Comparison of ENCODE assay signal across 19 mouse cellular contexts in genomic region chr12:102598535-102598934, GRCm38 (mm10). TPM values are rescaled to one million over a fixed set of nuclear protein-coding genes. Genes with fewer than 3 reads are reported as not detected.
DNase-seq lines count a peak whose midpoint lies in the region; ATAC-seq and TF ChIP-seq lines count a peak whose summit lies in the region.
"Had no signal": no experiment of that assay in that cellular context is flagged by ENCODE, and none has a peak within 500 bp of the region (broad histone marks: within the 10 kb centered on the region; RNA-seq: fewer than 3 reads in every experiment).

No protein-coding gene starts in this region.

- peaks cover 17% of the 10 kb centered on the region; the same call in 1 of the 2 replicates for H3K4me1 ChIP-seq in hindbrain, postnatal 0 days (ENCODE audit: insufficient read depth, low read length)
- H3K4me1 ChIP-seq in hindbrain, embryonic 16.5 days (ENCODE audit: control insufficient read depth, insufficient read depth, low read depth, low read length): peaks cover 21% of the 10 kb centered on the region
- no peaks in the 10 kb centered on the region; a peak in 1 of 4 replicates for H3K4me1 ChIP-seq in liver, embryonic 14.5 days (replicated peaks; ENCODE audit: control insufficient read depth in 2 of 2, insufficient read depth in 2 of 2, low read length in 1 of 2)
- no peaks in the 10 kb centered on the region; the same call in 1 of the 2 replicates for H3K4me1 ChIP-seq in liver, embryonic 11.5 days (replicated peaks; ENCODE audit: control insufficient read depth, insufficient read depth, low read length)
- peaks cover 89% of the 10 kb centered on the region for H3K4me1 ChIP-seq in E14TG2a.4 (replicated peaks; ENCODE audit: low read depth, low read length)

- H3K4me3 ChIP-seq in hindbrain, postnatal 0 days (ENCODE audit: low read length): no peak overlapping the region
- no peak overlapping the region for H3K4me3 ChIP-seq in hindbrain, embryonic 16.5 days (ENCODE audit: low read length)
- no peak overlapping the region for H3K4me3 ChIP-seq in liver, embryonic 14.5 days (ENCODE audit: insufficient read depth in 1 of 2, low read depth in 2 of 2, low read length in 2 of 2)
- H3K4me3 ChIP-seq in liver, embryonic 11.5 days (ENCODE audit: low read depth, low read length): no peak overlapping the region
- H3K4me3 ChIP-seq in E14TG2a.4 (replicated peaks; ENCODE audit: low read length): no peak overlapping the region
- H3K4me3 ChIP-seq: embryonic facial prominence, embryonic 12.5 days; hindbrain, embryonic 13.5 days; midbrain, embryonic 12.5 days; myocyte; neural tube, embryonic 15.5 days had no signal

- no peaks in the 10 kb centered on the region for H3K9me3 ChIP-seq in hindbrain, postnatal 0 days (ENCODE audit: low read length)
- no peaks in the 10 kb centered on the region for H3K9me3 ChIP-seq in hindbrain, embryonic 16.5 days (ENCODE audit: control insufficient read depth, low read length)
- H3K9me3 ChIP-seq in liver, embryonic 14.5 days (ENCODE audit: control insufficient read depth, low read length): peaks cover 2% of the 10 kb centered on the region; the same call in 1 of the 2 replicates
- H3K9me3 ChIP-seq in liver, embryonic 11.5 days (ENCODE audit: control insufficient read depth, low read length): no peaks in the 10 kb centered on the region
- peaks cover 6% of the 10 kb centered on the region for H3K9me3 ChIP-seq in E14TG2a.4 (ENCODE audit: low read length)
- H3K9me3 ChIP-seq: hindbrain, embryonic 13.5 days; midbrain, embryonic 12.5 days; neural tube, embryonic 15.5 days had no signal

- no peak for TF ChIP-seq EP300 in liver, embryonic 14.5 days (IDR thresholded peaks at IDR 0.05; ENCODE audit: low read depth)

- H3K4me2 ChIP-seq in hindbrain, postnatal 0 days (ENCODE audit: low read depth, low read length): no peak overlapping the region
- no peak overlapping the region for H3K4me2 ChIP-seq in hindbrain, embryonic 16.5 days (ENCODE audit: low read length)
- no peak overlapping the region for H3K4me2 ChIP-seq in liver, embryonic 14.5 days (ENCODE audit: low read depth)
- no peak overlapping the region for H3K4me2 ChIP-seq in liver, embryonic 11.5 days
- H3K4me2 ChIP-seq: embryonic facial prominence, embryonic 12.5 days; hindbrain, embryonic 13.5 days; midbrain, embryonic 12.5 days; neural tube, embryonic 15.5 days had no signal

- H3K27me3 ChIP-seq in hindbrain, postnatal 0 days (ENCODE audit: insufficient read depth, low read length): no peaks in the 10 kb centered on the region
- H3K27me3 ChIP-seq in hindbrain, embryonic 16.5 days (replicated peaks; ENCODE audit: control insufficient read depth, insufficient read depth, low read length): no peaks in the 10 kb centered on the region
- H3K27me3 ChIP-seq in liver, embryonic 14.5 days (ENCODE audit: control insufficient read depth, insufficient read depth, low read length): no peaks in the 10 kb centered on the region
- no peaks in the 10 kb centered on the region for H3K27me3 ChIP-seq in liver, embryonic 11.5 days (replicated peaks; ENCODE audit: control insufficient read depth, insufficient read depth, low read length)
- H3K27me3 ChIP-seq in E14TG2a.4 (ENCODE audit: insufficient read depth, low read length): no peaks in the 10 kb centered on the region
- H3K27me3 ChIP-seq: embryonic facial prominence, embryonic 12.5 days; hindbrain, embryonic 13.5 days; midbrain, embryonic 12.5 days; neural tube, embryonic 15.5 days had no signal

- peak; percentile 39; the same call in 1 of the 2 replicates for TF ChIP-seq CTCF in hindbrain, postnatal 0 days (IDR thresholded peaks at IDR 0.05; ENCODE audit: low read depth)
- TF ChIP-seq CTCF in liver, embryonic 14.5 days (IDR thresholded peaks at IDR 0.05; ENCODE audit: low read depth): peak; percentile 56
- TF ChIP-seq CTCF in E14TG2a.4 (conservative IDR thresholded peaks at IDR 0.05; ENCODE audit: low read length): peak; percentile 62

- DNase-seq in hindbrain, postnatal 0 days (ENCODE audit: low spot score): no peak
- no peak for DNase-seq in liver, embryonic 14.5 days (ENCODE audit: low read depth in 3 of 3, low spot score in 3 of 3)
- DNase-seq in liver, embryonic 11.5 days (ENCODE audit: low spot score): no peak
- DNase-seq in R1 (ENCODE audit: low read depth, low spot score): peak; percentile 67
- no peak for DNase-seq in frontal cortex, adult 2 months (ENCODE audit: extremely low spot score in 1 of 2, low spot score in 1 of 2)
- DNase-seq in yolk sac, embryonic 10.5 days (ENCODE audit: low spot score): no peak
- DNase-seq: adrenal gland, postnatal 36 days; cerebellum, adult 9-10 months; gastrocnemius, postnatal 10 days; heart, postnatal 10 days; kidney, adult 9 months; lung, adult 2 months had no signal

- no peak overlapping the region for H3K27ac ChIP-seq in hindbrain, postnatal 0 days
- H3K27ac ChIP-seq in hindbrain, embryonic 16.5 days (ENCODE audit: low read depth, low read length): no peak overlapping the region
- H3K27ac ChIP-seq in liver, embryonic 14.5 days: no peak overlapping the region
- H3K27ac ChIP-seq in liver, embryonic 11.5 days (ENCODE audit: low read depth, low read length): no peak overlapping the region
- H3K27ac ChIP-seq: embryonic facial prominence, embryonic 12.5 days; hindbrain, embryonic 13.5 days; midbrain, embryonic 12.5 days had no signal

- no peak for ATAC-seq in hindbrain, postnatal 0 days
- ATAC-seq in hindbrain, embryonic 16.5 days: no peak
- no peak for ATAC-seq in liver, embryonic 14.5 days (ENCODE audit: insufficient read depth)
- no peak for ATAC-seq in liver, embryonic 11.5 days (replicated peaks; ENCODE audit: low FRiP score)

- H3K9ac ChIP-seq in hindbrain, postnatal 0 days (replicated peaks; ENCODE audit: low read length): no peak overlapping the region
- no peak overlapping the region for H3K9ac ChIP-seq in hindbrain, embryonic 16.5 days (ENCODE audit: low read depth, low read length)
- no peak overlapping the region for H3K9ac ChIP-seq in liver, embryonic 14.5 days (replicated peaks)
- no peak overlapping the region for H3K9ac ChIP-seq in liver, embryonic 11.5 days (ENCODE audit: low read depth, low read length)
- H3K9ac ChIP-seq: embryonic facial prominence, embryonic 12.5 days; hindbrain, embryonic 13.5 days; midbrain, embryonic 12.5 days; neural tube, embryonic 15.5 days had no signal

- H3K36me3 ChIP-seq in hindbrain, postnatal 0 days (ENCODE audit: insufficient read depth, low read length): no peaks in the 10 kb centered on the region
- H3K36me3 ChIP-seq in hindbrain, embryonic 16.5 days (ENCODE audit: control insufficient read depth, insufficient read depth, low read length): no peaks in the 10 kb centered on the region
- H3K36me3 ChIP-seq in liver, embryonic 14.5 days (replicated peaks; ENCODE audit: control insufficient read depth, insufficient read depth, low read depth): no peaks in the 10 kb centered on the region
- H3K36me3 ChIP-seq in liver, embryonic 11.5 days (ENCODE audit: control insufficient read depth, insufficient read depth, low read length): no peaks in the 10 kb centered on the region
- peaks cover 74% of the 10 kb centered on the region for H3K36me3 ChIP-seq in E14TG2a.4 (ENCODE audit: insufficient read depth, low read length)
- H3K36me3 ChIP-seq: embryonic facial prominence, embryonic 12.5 days; hindbrain, embryonic 13.5 days; neural tube, embryonic 15.5 days had no signal

- 99% methylated on average over 3 of the region's 3 CpGs for WGBS in hindbrain, postnatal 0 days
- WGBS in hindbrain, embryonic 16.5 days: 98% methylated on average over 3 of the region's 3 CpGs
- WGBS in liver, embryonic 14.5 days (ENCODE audit: insufficient replicate concordance): 79% methylated on average over 3 of the region's 3 CpGs
- 90% methylated on average over 3 of the region's 3 CpGs for WGBS in liver, embryonic 11.5 days

RNA-seq across cellular contexts. Expression of gene Chga, which starts 43.8 kb away (rescaled TPM):
- total RNA-seq in hindbrain, postnatal 0 days (2014; rRNA removed): 160 and 171 TPM in 2 replicates
- 254 and 255 TPM in 2 replicates for polyA plus RNA-seq in hindbrain, postnatal 0 days (2015; fragmentation: Nextera tagmentation; extraction: Ambion mirVana)
- polyA plus RNA-seq in hindbrain, embryonic 16.5 days (2015; fragmentation: Nextera tagmentation; extraction: Ambion mirVana): 198 and 224 TPM in 2 replicates
- 0.87 and 1.2 TPM in 2 replicates for polyA plus RNA-seq in liver, embryonic 14.5 days (2012; rRNA removed)
- 1.9 and 2.7 TPM in 2 replicates for polyA plus RNA-seq in liver, embryonic 14.5 days (2014; fragmentation: Nextera tagmentation; extraction: Ambion mirVana)
- 0.88 and 1.5 TPM in 2 replicates for polyA plus RNA-seq in liver, embryonic 11.5 days (2014; fragmentation: Nextera tagmentation; extraction: Ambion mirVana)
- polyA plus RNA-seq in frontal cortex, adult 2 months (2012; rRNA removed): 145 and 167 TPM in 2 replicates
- total RNA-seq: heart, postnatal 10 days had no signal
- polyA plus RNA-seq: myocyte had no signal

Comparison
In these comparisons a context has a peak if more than half of its experiments do, and no peak if none do; other contexts are left out.
1. RNA of gene Chga, which starts 43.8 kb away (polyA plus RNA-seq): 254 to 255 TPM in hindbrain, postnatal 0 days, 198 to 224 TPM in hindbrain, embryonic 16.5 days and 145 to 167 TPM in frontal cortex, adult 2 months; 0.87 to 2.7 TPM in liver, embryonic 14.5 days and 0.88 to 1.5 TPM in liver, embryonic 11.5 days; every median in the first group is over 10 times any median in the second.
2. Peak in every context shown above with its lines, with median percentiles within 50 percentile points of each other: CTCF ChIP-seq.